Mouse (Mus musculus) lung, postnatal 4 days (tissue): ENCODE measurements around the gene Cryge.

Experiments
- DNase-seq, 2 experiments: peaks; one replicate each; pipeline ENCODE4 v3.0.0; 2021

Cryge gene

DNA sequence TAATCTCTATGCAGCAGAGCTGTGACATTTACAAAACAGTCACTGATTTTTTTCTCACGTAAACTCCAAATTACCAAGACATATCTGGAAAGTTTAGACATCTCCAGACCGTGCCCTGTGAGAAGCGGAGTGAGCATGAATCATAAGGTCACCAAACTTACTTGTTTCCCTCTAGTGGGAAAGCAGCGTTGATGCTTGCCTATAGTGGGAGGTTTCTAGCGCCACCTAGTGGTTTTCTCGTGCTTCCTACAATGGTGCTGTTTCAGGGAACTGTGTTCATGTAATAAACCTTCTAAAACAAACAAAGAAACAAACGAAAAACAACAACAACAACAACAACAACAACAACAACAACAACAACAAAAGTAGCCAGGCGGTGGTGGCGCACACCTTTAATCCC is 40.8 kb downstream of the Cryge start:
- peak; percentile 27 to 62 for DNase-seq

DNA sequence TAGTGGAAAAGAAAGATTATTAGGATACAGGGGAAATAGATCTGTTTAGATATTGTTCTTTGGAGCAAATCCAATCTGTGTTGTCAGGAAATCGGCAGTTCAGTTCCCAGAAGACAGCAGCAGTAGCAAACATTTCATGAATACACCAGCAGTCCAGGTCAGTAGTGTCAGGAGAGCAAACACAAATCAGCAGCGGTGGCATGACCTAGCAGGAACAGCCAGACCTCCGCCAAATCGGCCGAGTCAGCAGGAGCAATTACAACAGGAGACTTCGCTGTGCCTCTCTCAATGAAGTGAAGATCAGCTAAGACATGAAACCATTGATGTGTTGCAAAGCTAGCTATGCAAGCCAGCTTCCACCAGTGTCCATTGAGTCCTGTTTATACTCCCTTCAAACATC is 45.4 kb downstream of the Cryge start:
- no peak for DNase-seq

DNA sequence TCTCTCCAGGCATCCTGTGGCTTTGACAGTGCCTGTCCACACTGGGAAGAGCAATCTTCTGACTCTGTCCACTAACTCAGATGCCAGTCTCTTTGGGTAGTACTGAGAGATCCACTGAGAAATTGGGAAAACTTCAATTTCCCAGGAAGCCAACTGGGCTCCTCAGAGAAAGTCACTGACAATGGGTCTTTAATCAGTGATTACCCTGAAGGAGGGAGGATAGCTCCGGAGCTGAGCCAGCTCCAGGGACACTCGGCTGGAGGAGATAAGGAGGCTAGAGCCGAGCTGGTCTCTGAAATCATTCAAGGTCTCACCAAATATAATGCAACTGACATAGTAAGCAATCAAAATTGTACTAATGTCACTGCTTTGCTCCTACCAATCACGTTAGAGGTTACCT is 46.4 kb downstream of the Cryge start:
- no peak for DNase-seq
